Mouse (Mus musculus): ENCODE results near the gene Tbc1d2.
"Not testable (repeated sequence)": the region's sequence is repeated elsewhere in the genome, so short reads cannot be mapped to it uniquely, and the experiment has no call there.

GRCm38 (mm10) chr4:46637250-46637649, 12.8 kb downstream of the Tbc1d2 start:
- TF ChIP-seq CTCF, EP300 (IDR thresholded peaks at IDR 0.05; ENCODE audit: low read depth): not testable (repeated sequence)
